Mouse (Mus musculus): ENCODE data around the gene Dnah17.

- no peak for TF ChIP-seq CTCF (conservative IDR thresholded peaks at IDR 0.05; ENCODE audit: low read length)
- TF ChIP-seq POU5F1 (IDR thresholded peaks at IDR 0.05; ENCODE audit: borderline replicate concordance, low read length): no peak
- no peak for TF ChIP-seq NANOG (IDR thresholded peaks at IDR 0.05; ENCODE audit: borderline replicate concordance, low read length)
Measured at GRCm38 (mm10) chr11:118180199-118180598, 49.8 kb upstream of the Dnah17 start.
